Mouse (Mus musculus) lung, postnatal 25 days (tissue): ENCODE data around the gene Alpk3.
A peak's percentile ranks its signal among the peaks of the same experiment; 100 is the strongest.

Experiments used
- DNase-seq: peaks from one replicate; pipeline ENCODE4 v3.0.0; 2022; ENCODE audit warnings: low spot score

Gene Alpk3

DNA sequence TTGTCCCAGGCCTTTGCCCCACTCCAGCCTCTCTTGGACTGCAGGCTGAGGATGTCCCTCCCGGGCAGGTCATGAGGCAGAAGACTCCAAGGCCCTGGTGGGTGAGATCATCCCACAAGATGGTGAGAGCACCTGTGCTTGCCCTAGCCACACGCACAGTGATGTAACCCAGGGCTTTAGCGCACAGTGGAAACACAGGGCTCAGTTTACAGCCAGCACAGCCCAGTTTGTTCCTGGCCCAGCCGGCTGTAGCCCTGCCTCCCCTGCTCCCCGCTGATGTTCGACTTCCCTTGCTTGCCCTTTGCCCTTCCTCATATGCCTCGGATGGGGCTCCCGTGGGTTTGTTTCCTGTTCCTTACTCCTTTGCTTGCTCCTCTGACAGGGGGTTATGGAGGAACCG lies 17.1 kb downstream of the Alpk3 start:
- DNase-seq: no peak

DNA sequence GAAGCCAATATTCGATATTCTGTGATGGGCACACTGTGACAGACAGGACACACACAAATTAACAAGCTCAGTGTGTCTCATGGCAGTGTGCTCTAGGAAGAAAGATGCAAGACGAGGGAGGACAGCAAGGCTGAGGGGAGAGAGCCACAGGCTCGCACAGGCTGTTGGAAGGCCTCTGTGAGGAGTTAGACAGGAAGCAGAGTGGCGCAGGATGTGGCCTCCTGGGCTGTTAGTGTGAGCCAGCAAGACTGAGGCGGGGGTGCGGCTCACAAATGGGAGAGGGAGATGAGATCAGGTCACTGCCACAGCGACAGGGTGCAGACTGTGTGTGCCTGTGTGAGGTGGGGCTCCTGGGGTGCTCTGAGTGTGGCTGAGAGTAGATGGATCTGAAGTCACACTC lies 17.9 kb downstream of the Alpk3 start:
- no peak for DNase-seq

DNA sequence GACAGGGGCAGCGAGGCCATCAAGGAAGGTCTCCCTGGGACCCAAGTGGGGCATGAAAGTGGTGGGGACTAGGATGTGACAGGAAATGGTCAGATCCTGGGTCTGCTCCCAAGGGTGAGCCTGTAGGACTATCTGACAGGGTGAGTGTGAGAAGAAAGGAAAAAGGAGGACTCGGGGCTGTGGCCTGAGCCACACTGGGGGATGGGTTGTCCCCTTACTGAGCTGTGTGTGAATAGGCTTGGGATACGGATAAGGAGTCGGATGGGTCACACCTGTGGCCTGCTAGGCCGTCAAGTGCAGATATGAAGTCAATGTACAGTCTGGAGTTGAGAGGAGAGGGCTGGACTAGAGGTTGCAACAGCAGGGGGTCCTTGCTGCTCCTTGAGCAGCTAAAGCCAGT lies 18.3 kb downstream of the Alpk3 start:
- DNase-seq: no peak

DNA sequence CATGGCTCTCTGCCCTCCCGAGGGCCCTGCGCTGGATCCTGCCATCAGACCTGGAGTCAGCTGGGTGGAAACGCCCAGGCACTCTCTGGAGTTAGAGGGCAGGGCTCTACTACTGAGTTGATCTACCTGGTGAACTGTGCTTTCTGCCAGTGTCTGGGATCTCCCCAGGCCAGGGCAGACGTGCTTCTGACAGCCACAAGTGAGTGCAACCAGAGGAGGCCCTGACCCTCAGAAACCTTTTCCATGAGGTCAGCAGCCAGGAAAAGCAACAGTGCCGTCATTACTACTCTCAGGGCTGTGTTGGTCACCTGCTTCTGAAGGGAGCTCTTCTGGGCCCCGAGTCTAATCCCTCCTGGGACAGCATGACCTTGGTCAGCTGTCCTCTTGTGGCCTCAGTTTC lies 19.6 kb downstream of the Alpk3 start:
- DNase-seq: no peak

DNA sequence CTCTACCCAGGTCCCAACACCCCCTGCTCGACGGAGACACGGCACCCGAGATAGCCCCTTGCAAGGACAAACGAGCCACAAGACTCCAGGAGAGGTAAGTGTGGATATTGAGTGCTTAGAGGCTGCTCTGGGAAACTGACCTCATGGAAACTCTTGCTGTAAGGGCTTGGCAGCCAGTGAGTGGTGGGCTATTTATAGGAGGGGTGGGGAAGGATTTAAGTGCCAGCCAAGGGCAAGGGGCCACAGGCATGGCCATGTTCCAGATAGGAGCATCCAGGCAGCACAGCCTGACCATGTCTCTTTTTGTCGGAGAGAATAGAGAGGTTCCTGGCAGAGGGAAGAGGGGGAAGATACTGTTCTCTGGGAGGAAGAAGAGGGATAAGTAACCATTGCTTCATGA lies 21.3 kb downstream of the Alpk3 start:
- DNase-seq: no peak

DNA sequence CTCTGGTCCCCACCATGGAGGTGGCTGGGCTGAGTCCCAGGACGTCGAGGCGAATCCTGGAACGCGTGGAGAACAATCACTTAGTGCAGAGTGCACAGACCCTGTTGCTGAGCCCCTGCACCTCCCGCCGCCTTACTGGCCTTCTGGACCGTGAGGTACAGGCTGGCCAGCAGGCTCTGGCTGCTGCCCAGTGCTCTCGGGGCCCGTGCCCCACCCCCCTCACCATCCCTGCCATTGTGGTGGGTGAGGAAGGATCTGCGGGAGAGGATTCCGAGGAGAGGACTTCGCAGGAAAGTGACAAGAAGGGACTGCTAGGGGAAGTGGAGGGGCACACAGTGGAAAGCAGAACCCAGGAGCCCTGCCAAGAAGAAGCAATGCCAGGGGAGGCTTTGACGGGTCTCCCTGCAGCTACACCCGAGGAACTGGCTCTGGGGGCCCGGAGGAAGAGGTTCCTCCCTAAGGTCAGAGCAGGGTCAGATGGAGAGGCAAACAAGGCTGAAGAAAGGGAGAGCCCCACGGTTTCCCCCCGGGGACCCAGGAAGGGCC lies 36.1 kb downstream of the Alpk3 start:
- no peak for DNase-seq

DNA sequence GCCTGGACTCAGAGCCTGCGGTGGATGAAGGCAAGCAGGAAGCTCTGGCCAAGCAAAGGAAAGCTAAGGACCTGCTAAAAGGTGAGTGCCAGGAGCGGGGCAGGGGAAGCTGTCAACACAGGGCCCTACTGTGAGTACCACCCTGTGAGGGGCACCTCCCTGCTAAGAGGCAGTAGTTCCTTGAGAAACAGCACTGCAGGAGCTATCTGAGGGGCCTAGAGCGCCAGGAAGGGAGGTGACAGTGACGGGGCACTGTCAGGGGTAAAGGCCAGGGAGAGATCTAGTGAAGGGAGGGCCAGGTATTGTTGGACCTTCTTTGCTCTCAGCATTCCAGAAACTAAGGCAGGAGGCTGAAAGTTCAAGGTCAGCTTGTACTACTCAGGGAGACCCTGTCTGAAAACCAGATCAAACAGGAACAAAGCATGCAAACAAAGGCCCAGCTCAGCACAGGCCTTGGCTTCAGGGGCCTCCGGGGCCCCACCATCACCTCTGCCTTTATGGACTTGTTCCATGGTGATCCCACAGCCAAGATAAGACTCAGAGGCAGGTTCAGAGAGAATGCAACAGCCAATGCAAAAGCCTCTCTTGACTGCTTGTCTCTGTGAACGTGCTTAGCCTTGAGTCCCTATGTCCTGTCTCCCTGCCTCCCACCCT lies 36.8 kb downstream of the Alpk3 start:
- DNase-seq: no peak

DNA sequence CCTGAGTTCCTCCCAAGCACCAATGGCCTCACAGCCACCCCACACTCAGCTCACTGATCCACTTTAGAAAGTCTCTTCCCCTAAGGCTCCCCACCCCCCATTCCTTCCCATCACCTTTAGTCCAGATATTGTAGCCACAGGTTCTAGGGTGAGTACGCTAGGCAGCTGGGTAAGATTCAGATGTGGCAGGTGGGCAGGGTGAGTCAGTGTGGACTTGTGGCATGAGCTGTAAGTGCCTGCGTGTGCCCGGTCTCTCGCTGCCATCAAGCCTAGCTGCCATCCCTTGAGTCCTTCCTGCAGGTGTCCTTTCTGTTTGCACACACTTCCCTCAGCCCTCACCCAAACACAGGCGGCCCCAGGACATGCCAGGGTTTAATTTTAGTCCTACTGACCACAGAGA lies 42.9 kb downstream of the Alpk3 start:
- no peak for DNase-seq

DNA sequence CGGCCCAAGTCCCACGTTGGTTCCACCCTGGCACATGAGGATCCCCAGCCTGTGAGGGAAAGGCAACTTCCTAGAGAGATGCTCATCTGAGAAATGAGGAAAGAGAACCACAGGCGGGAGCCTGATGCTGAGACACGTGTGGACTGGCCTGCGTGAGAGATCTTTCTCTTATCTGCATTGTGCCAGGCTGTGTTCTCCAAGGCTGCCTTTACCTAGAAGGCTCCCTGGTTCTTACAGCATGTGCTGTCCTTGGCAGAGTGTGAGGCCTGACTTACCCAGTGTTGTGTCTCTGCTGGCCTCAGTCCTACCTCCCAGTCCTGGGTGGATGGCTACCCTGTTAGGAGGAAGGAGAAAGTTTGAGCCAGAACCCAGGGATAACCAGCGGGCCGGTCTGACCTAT lies 45.5 kb downstream of the Alpk3 start:
- DNase-seq: no peak

DNA sequence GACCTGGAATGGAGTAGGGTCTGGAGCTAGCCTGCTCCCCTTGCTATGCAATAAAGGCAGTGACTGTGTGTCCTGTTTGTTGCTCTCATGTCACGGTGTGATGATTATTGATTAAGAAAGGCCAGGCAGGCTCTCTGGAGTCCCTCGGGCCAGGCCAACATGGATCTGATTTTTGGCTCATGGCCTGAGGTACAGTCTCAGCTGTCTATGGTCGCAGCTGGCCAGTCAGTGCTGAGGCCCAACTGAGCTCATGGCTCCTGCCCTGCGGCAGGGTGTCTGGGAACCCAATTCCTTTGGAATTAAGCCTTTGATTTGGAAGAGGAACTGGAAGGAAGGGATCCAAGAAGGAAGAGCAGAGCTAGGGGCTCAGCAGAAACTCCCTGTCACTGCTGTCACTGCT lies 48.1 kb downstream of the Alpk3 start:
- DNase-seq: no peak

DNA sequence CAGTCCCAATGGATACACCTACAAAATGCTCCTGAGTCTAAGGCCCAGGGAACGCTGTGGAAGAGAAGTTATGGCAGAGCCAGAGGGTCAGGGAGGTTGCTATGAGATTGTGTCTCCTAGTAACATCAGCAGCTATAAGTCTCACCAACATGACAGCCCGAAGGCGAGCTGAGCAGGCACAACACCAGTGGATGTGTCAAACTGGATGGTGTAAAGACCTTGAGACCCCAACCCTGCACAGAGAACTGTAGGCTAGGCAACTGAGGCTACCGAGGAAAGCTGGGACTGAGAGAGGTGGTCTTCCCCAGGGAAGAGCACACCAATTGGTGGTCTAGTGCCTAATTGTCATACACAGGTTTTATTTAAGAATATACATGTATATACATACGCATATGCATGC lies 50.8 kb downstream of the Alpk3 start:
- DNase-seq: no peak

DNA sequence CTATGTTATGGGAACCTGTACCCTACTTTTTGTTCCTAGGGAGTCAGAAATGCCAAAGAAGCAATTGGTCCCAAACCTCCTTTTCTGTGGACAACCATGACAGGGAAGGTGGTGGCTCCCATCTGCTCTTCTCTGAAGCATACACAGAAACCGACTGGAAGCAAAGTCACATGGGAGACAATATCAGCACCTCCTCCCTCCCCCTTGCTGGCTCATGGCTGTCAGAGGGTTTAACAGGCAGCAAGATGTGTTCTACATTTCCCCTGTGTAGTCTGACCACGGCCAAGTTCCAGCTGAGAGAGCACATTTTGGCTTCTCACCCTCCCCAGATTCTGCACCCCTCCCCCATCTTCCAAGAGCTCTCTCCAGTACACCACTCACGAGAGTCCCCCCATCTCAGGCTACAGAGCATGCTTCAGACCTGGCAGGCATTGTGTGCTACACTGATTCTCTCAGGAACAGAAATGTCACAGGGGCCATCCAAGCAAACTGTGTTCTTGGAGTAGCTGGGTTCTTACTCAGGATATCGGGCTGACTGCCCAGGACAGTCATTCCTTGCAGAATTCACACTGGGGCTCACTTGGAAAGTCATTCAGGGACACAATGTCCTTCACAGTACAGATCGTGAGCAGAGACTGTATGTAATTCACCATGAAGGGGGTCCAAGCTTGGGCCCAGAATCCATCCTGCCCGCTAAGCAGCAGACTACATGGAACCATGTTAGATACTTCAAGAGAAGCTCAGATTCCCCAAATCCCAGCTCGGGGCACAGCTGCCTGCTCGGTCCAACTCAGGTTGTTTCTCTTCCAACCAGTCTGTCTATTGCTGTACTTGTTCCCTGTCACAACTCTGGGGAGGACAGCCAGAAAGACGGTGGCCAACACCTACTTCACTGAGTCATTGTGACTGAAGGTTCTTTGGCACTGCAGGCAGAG lies 52.6 kb downstream of the Alpk3 start:
- DNase-seq: peak; percentile 75

DNA sequence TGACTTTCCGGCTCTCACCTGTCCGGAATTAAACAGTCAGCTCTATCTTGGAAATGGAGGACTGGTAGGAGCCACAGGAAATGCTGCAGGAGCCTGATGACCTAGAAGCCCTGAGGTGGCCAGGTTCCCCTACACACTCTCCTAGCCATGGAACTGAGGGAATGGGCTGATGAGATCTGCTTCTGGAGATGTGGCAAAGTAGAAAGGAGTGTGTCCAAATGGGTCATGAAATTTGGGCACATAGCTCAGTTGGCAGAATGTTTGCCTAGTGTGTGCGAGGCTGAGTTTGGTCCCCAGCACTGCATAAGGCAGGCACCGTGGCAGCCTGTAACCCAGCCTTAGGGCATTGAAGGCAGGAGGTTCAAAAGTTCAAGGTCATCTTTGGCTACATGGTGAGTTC lies 53.4 kb downstream of the Alpk3 start:
- no peak for DNase-seq

DNA sequence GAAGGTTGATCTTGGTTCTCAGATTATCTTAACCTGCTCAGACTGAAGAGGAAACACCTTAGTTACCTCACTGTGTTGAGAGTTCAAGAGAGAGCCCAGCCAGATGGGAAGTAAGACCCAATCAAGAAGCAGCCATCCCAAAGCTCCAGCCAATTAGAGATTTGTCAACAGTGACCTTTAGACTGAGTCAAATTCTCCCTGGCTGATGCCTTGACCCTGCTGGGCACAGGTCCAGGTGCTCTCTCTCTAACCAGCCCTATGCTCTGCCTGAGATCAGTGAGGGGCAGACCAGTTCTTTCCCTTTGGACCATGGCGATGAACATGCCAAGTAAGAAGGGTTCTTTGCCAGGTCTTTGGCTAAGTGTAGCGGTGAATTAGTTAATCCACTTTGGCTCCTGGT lies 54.3 kb downstream of the Alpk3 start:
- DNase-seq: no peak

DNA sequence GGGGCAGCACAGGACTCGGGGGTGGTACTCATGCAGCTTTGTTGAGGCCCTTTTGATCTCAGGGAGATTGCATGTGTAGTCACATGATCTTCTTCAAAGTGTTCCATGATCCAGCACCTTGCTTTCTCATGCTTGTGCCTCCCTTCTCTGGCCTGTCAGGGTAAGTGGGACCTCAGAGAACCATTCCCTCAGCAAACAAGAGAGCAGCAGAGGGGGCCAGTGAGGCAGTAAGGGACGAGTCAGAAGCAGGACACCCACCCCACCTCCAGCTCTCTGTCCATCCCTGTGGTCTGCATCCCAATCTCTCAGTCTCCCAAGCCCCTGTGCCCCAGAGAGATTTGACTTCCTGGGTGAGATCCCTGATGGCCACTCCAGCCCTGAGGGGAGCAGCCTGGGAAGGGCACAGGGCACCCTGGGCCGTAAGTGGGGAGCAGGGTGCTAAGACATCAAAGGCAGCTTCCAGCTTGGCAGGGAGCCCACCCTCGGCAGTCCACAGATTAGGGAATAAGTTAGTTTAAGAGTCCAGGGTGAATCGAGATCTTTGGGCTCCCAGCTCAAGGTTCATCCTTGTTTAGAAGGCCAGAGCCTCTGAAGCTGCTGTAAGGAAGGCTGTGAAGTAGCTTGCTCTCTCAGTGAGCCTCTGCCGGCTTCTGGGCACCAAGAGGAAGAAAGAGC lies 55.4 kb downstream of the Alpk3 start:
- peak; percentile 28 for DNase-seq

DNA sequence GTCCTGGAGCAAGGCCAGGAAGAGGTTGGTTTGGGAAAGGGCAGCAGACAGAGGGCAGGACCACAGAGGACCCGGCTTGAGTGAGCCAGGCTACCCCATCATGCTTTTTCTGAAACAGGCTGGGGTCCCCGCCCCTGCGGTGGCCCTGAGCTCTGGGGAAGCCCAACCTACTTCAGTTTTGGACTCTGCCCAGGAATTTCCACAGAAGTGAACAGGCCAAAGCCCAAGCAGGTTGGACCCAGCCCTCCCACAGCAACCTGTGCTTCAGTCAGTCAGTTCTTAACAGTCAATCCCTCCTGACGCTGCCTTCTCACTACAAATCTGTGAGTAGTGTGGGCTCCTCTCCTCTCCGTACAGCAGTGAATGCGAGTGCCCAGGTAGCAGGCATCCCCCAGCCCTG lies 57.2 kb downstream of the Alpk3 start, which contains the start of gene Slc28a1:
TSS of gene Slc28a1 (plus strand) at position 245 of the 400 bp plus-strand sequence.
- no peak for DNase-seq

DNA sequence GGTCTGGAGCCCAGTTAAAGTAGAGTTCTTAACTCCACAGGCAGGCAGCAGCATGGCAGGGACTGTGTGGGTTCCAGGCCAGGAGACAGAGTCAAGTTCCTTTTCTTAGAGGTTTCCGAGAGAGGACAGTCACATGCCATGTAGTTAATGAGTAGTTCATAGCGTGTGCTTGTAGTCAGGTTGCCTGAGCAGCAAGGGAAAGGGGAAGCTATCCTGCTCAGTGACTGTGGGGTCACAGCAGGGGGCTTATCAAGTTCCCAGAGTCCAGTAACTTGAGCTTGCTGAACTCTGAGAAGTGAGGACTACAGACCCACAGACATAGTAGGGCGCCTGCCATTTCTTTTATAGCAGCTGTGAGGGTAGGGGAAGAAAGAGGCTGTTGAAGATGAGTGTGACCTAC lies 63.7 kb downstream of the Alpk3 start:
- DNase-seq: no peak

DNA sequence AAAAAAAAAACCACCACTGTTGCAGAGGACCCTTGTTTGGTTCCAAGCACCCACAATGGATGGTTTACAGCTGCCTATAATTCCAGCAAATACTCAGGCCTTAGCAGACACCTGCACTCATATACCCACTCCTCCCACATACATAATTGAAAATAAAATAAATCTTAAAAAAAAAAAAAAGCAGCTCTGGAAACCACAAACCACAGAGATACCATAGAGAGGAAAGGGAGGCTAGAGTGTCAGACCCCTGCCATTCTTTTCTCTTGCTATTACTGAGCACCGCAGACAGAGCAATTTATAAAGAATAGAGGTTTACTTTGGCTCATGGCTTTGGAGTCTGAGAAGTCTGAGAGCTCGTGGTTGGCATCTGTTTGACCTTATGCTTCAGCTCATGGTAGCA lies 65.4 kb downstream of the Alpk3 start:
- no peak for DNase-seq

DNA sequence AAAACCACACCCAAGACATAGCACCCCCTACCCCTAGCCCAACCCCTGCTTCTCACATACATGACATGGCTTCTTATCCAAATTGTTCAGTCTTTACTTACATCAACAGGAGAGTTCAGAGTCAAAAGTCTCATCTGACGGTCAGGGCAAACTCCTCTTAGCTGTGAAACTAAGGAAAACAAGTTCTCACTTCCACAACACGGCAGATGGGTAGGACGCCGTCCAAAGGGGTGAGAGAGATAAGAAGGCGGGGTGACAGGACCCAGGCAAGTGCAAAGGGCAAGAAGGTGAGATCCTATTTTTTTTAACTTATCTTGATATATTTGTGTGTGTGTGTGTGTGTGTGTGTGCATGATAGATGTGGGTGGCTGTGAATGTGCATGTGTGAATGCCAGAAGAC lies 66.2 kb downstream of the Alpk3 start:
- DNase-seq: no peak

DNA sequence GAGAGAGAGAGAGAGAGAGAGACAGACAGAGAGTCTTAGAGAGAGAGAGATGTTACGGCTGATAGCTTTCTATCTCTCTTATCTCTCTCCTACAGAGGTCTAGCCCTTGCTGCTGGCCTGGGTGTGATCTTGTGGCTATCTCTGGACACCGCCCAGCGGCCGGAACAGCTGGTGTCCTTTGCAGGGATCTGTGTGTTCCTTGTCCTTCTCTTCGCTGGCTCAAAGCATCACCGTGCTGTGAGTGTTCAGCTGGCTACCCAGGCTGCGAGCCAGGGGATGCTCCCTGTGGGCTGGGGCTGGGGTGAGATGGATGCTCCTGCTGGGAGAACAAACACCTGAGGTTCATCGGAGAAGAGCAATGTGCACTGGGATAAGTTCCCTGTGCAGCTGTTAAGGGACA lies 67.4 kb downstream of the Alpk3 start:
- no peak for DNase-seq

DNA sequence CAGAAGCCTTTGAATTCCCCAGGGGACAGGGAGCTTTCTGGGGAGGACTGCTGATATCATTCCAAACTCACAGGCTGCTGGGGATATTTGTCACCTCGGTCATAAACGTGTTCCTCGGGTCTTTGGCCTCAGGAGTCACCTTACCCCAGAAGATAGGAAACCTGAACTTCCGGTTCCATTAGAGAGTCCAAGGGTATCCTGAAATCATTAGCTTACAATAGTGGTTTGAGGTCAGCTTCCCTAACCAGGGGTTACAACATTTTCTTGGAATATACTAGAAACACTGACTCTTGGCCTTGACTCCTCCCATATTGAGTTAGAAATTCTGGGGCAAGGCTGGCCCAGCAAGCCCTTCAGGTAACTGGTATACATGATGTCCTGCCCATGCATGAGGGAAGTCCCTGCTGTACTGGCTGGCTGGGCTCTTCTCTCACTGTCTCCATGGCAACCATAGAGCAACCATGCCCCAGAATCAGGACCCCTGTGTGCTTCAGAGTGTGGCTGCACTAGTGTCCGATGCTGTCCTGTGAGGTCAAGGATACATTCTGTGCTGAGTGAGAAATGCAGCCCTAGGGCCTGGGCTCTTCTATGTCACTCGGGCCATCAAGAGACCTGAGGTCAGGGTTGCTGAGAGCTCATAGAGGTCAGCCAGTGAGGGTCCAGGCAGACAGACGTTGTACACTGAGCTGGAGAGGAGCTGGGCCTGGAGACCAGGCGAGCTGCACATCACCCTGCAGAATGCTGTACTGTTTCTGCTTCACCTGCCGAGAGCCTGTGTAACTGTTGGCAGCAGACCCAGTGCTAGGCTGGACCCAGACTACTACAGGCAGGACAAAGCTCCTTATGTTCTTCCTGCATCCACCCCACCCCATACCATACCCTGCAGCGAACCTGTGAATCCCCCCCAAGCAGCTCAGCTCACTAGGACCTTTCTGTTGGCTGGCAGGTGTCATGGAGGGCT lies 68.1 kb downstream of the Alpk3 start:
- DNase-seq: no peak

DNA sequence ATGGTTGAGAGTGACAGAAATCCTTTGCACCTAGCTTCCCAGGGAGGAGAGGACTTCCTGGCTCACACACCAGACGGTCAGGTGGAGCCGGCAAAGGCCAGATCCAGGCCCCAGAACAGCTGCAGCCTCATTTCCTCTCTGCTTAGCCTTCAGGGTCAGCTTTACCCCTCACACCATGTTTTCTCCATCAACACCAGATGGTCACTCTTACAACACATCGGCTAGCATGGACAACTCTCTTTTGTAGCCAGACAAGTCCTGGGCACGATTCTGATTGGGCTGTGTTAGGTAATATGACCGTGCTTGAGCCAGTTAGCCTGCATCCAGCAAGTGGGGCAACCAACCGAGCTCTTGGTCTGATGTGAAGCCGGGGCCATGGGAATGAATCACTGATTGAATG lies 74.5 kb downstream of the Alpk3 start:
- peak; percentile 60 for DNase-seq
